Mouse (Mus musculus): Measurements from ENCODE around the gene Ndst4. TPM values are rescaled to one million over a fixed set of nuclear protein-coding genes. Genes with fewer than 3 reads are reported as not detected.

Ndst4 gene
- polyA plus RNA-seq, 1 experiment from 2014 or later, result not detected

DNA sequence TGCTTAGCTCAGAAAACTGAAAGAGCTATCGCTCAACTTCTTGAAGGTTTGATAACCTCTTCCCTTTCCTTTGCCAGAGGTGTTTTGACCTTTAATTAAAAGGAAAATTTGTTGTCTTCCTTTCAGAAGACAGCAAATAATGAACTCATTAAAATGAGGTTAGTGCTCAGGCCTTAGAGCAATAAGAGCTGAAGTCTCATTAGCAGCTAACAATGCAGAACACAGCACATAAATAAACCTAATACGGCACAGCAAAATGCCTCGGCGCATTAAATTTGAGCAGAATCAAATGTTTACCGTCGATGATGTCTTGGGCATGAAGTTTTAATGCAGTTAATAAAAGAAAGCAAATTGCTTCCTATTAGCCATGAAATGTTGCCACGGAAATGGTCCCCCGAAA is 129.5 kb downstream of the Ndst4 start:
- H3K27me3 ChIP-seq (ENCODE audit: insufficient read depth, low read length), result no peaks in the 10 kb centered on the region
- H3K9ac ChIP-seq (replicated peaks), result no peak overlapping the region
- WGBS (ENCODE audit: insufficient replicate concordance), result 80% methylated on average over 8 of the region's 8 CpGs
- no peaks in the 10 kb centered on the region for H3K4me1 ChIP-seq (ENCODE audit: insufficient read depth)
- H3K9me3 ChIP-seq (ENCODE audit: low read length), result no peaks in the 10 kb centered on the region
- ATAC-seq (no peak), DNase-seq (no peak)
- H3K4me2 ChIP-seq (ENCODE audit: low read depth, low read length), result no peak overlapping the region
- H3K36me3 ChIP-seq (replicated peaks; ENCODE audit: insufficient read depth, low read length), result no peaks in the 10 kb centered on the region
- H3K27ac ChIP-seq (ENCODE audit: low read depth), result no peak overlapping the region
- TF ChIP-seq CTCF (IDR thresholded peaks at IDR 0.05; ENCODE audit: low read depth) (no peak), EP300 (IDR thresholded peaks at IDR 0.05; ENCODE audit: low read depth) (no peak)
- no peak overlapping the region for H3K4me3 ChIP-seq (ENCODE audit: low read depth, low read length)

DNA sequence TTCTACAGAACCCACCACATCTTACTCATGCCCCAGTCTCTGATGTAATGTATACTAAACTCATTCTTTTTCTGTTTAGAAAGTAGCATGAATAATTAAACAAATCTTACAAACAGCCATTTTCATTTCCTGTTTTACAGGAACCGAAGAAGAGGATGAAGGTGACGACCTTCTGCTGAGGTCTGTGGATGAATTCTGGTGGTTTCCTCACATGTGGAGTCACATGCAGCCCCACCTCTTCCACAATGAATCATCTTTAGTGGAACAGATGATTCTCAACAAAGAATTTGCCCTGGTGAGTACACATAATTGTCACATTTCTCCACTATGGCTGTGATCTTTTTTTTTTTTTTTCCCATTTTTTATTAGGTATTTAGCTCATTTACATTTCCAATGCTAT is 166.7 kb downstream of the Ndst4 start:
- 64% methylated on average over 2 of the region's 2 CpGs for WGBS (ENCODE audit: insufficient replicate concordance)
- no peak for TF ChIP-seq EP300 (IDR thresholded peaks at IDR 0.05; ENCODE audit: low read depth)

DNA sequence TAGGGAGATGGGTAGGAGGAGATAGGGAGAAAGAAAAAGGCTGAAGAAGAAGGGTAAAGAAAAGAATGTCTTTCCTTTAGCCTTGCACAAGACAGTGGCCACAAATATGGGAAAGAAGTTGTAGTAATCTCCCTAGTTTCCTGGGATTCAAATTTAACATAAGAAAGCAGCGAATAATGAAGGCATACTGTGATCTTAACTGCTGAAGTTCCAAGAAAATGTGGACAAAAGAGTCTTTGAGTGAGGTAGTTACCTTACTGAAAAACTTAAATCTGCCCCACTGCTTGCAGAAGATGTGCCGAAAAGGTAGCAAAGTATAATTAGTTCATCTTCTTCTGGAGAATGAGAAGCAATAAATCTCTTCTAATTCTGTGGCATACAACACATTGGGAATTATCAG is 228.4 kb downstream of the Ndst4 start:
- no peaks in the 10 kb centered on the region for H3K36me3 ChIP-seq (replicated peaks; ENCODE audit: insufficient read depth, low read length)
- 56% methylated on average over 2 of the region's 2 CpGs for WGBS (ENCODE audit: insufficient replicate concordance)
- no peak overlapping the region for H3K4me3 ChIP-seq (ENCODE audit: low read depth, low read length)
- ATAC-seq (no peak), DNase-seq (no peak)
- H3K27ac ChIP-seq (ENCODE audit: low read depth), result no peak overlapping the region
- no peaks in the 10 kb centered on the region for H3K4me1 ChIP-seq (ENCODE audit: insufficient read depth)
- H3K9ac ChIP-seq (replicated peaks), result no peak overlapping the region
- H3K27me3 ChIP-seq (ENCODE audit: insufficient read depth, low read length), result no peaks in the 10 kb centered on the region
- no peaks in the 10 kb centered on the region for H3K9me3 ChIP-seq (ENCODE audit: low read length)
- H3K4me2 ChIP-seq (ENCODE audit: low read depth, low read length), result no peak overlapping the region
- TF ChIP-seq EP300 (IDR thresholded peaks at IDR 0.05; ENCODE audit: low read depth) (no peak), CTCF (IDR thresholded peaks at IDR 0.05; ENCODE audit: low read depth) (no peak)

More for the DNA sequence above, 166.7 kb downstream of the Ndst4 start:
- Histone ChIP-seq H3K36me3 (replicated peaks; ENCODE audit: insufficient read depth, low read length) (no peaks in the 10 kb centered on the region), H3K27ac (ENCODE audit: low read depth) (no peak overlapping the region), H3K4me2 (ENCODE audit: low read depth, low read length) (no peak overlapping the region), H3K4me1 (ENCODE audit: insufficient read depth) (no peaks in the 10 kb centered on the region), H3K9me3 (ENCODE audit: low read length) (no peaks in the 10 kb centered on the region), H3K9ac (replicated peaks) (no peak overlapping the region), H3K27me3 (ENCODE audit: insufficient read depth, low read length) (no peaks in the 10 kb centered on the region), H3K4me3 (ENCODE audit: low read depth, low read length) (no peak overlapping the region)
- DNase-seq (no peak), ATAC-seq (no peak)

DNA sequence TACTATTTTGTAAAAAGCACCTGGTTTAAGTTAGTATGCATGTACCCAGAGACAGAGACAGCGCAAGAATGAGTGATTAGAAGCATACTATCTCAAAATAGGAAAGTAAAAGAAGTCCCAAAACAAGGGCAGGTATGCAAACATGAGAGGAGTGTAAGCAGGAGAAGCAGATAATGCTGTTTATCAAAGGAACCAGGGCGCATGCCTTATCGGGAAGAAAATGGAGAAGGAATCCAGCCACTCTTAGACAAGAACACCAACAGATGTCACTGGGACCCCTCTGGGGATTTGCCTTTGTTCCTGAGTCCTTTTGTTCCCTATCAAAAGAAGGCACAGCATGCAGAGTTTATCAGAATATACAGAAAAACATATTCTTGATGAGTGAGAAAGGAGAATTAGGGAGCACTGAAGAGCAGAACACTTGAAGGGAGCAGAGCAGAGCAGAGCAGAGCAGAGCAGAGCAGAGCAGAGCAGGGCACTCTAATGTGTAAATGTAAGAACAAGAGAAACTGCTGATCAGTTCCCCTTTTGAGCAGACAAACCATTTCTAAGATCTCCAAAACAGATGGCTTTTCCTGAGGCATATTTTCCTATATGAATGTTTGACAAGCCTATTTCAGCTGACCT is 251.2 kb downstream of the Ndst4 start:
- Histone ChIP-seq H3K36me3 (replicated peaks; ENCODE audit: insufficient read depth, low read length) (no peaks in the 10 kb centered on the region), H3K4me2 (ENCODE audit: low read depth, low read length) (no peak overlapping the region), H3K27me3 (ENCODE audit: insufficient read depth, low read length) (no peaks in the 10 kb centered on the region), H3K9ac (replicated peaks) (no peak overlapping the region), H3K4me1 (ENCODE audit: insufficient read depth) (no peaks in the 10 kb centered on the region), H3K9me3 (ENCODE audit: low read length) (no peaks in the 10 kb centered on the region), H3K27ac (ENCODE audit: low read depth) (no peak overlapping the region), H3K4me3 (ENCODE audit: low read depth, low read length) (no peak overlapping the region)
- 44% methylated on average over 3 of the region's 3 CpGs for WGBS (ENCODE audit: insufficient replicate concordance)
- TF ChIP-seq CTCF (IDR thresholded peaks at IDR 0.05; ENCODE audit: low read depth), result no peak
- ATAC-seq, result no peak
- no peak for DNase-seq

DNA sequence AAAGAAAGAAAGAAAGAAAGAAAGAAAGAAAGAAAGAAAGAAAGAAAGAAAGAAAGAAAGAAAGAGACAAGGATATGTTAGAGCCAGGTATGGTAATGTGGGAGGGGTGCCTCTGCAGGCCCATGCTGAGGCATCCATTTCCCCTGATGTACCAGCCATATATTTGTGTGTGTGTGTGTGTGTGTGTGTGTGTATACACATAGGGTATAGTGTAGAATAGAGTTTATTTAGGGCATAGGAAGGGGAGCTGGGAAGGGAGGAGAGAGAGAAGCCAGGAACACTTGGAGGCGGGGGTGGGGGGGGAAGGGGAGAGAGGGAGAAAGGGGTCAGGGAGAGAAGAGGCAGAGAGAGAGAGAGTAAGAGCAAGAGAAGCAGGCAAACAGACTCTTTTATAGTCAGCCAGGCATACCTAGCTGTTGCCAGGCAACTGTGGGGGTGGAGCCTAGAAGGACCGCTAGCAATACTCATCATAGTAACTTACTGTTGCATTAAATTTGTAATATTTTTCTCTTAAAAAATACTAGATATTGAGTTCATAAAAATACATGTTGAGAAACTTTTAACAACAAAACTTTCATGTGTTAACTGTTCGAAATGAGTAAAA is 256.3 kb downstream of the Ndst4 start:
- H3K9ac ChIP-seq (replicated peaks), result no peak overlapping the region
- H3K4me3 ChIP-seq (ENCODE audit: low read depth, low read length), result no peak overlapping the region
- DNase-seq (no peak), ATAC-seq (no peak)
- TF ChIP-seq EP300 (IDR thresholded peaks at IDR 0.05; ENCODE audit: low read depth), result no peak
- no peak for TF ChIP-seq CTCF (IDR thresholded peaks at IDR 0.05; ENCODE audit: low read depth)
- H3K4me1 ChIP-seq (ENCODE audit: insufficient read depth), result no peaks in the 10 kb centered on the region
- no peaks in the 10 kb centered on the region for H3K36me3 ChIP-seq (replicated peaks; ENCODE audit: insufficient read depth, low read length)
- H3K27ac ChIP-seq (ENCODE audit: low read depth), result no peak overlapping the region
- no peaks in the 10 kb centered on the region for H3K9me3 ChIP-seq (ENCODE audit: low read length)
- no peak overlapping the region for H3K4me2 ChIP-seq (ENCODE audit: low read depth, low read length)
- 78% methylated on average over 3 of the region's 3 CpGs for WGBS (ENCODE audit: insufficient replicate concordance)
- no peaks in the 10 kb centered on the region for H3K27me3 ChIP-seq (ENCODE audit: insufficient read depth, low read length)

DNA sequence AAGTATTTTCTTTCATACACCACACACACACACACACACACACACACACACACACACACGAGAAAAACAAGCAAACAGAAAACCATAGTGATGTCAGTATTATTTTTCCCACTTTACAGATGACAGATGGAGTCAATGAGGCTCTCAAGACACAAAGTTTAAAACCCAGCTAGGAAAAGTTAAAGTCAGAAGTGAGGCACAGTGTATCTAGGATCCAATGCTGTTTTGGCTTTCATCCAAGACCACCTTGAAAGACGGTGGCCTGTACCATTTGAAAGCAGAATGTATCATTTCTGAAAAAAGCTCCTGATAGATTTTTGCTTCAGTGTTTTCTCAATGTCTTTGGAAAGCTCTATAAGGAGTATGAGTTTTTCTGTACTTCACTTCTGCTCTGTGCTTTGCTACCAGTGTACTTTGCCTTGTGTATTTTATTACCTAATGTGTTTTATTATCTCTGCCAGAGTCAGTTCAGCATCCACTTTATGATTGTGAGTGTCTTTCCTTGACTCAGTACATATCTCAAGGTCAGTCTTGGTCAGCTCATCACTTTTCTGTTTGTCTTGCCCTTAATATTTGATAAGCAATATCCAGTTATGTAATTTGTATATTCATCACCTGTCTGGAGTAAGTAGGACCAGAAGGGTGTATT is 257.1 kb downstream of the Ndst4 start:
- H3K9me3 ChIP-seq (ENCODE audit: low read length), result no peaks in the 10 kb centered on the region
- H3K4me2 ChIP-seq (ENCODE audit: low read depth, low read length), result no peak overlapping the region
- no peak for TF ChIP-seq EP300 (IDR thresholded peaks at IDR 0.05; ENCODE audit: low read depth)
- TF ChIP-seq CTCF (IDR thresholded peaks at IDR 0.05; ENCODE audit: low read depth), result no peak
- ATAC-seq (no peak), DNase-seq (no peak)
- no peaks in the 10 kb centered on the region for H3K36me3 ChIP-seq (replicated peaks; ENCODE audit: insufficient read depth, low read length)
- H3K4me1 ChIP-seq (ENCODE audit: insufficient read depth), result no peaks in the 10 kb centered on the region
- no peak overlapping the region for H3K27ac ChIP-seq (ENCODE audit: low read depth)
- 47% methylated on average over 2 of the region's 2 CpGs for WGBS (ENCODE audit: insufficient replicate concordance)
- no peaks in the 10 kb centered on the region for H3K27me3 ChIP-seq (ENCODE audit: insufficient read depth, low read length)
- no peak overlapping the region for H3K9ac ChIP-seq (replicated peaks)
- no peak overlapping the region for H3K4me3 ChIP-seq (ENCODE audit: low read depth, low read length)

Data from liver, postnatal 0 days (tissue).